In genomic region chr14:21986733-21987659, GRCm38 (mm10) we compare ENCODE assay signal across 7 mouse cellular contexts. TPM values are rescaled to one million over a fixed set of nuclear protein-coding genes. Genes with fewer than 3 reads are reported as not detected.
DNase-seq lines count a peak whose midpoint lies in the region; ATAC-seq and TF ChIP-seq lines count a peak whose summit lies in the region.

No protein-coding gene starts in this region.

- no peak for TF ChIP-seq CTCF in brain, embryonic 14.5 days (IDR thresholded peaks at IDR 0.05; ENCODE audit: borderline replicate concordance, extremely low read depth, insufficient read depth, insufficient read length)

- H3K4me2 ChIP-seq in heart, embryonic 15.5 days = peak overlapping the region; percentile 98

- peak overlapping the region; percentile 83 for H3K4me3 ChIP-seq in heart, embryonic 15.5 days
- peak overlapping the region; percentile 77 for H3K4me3 ChIP-seq in midbrain, embryonic 10.5 days

- H3K27ac ChIP-seq in heart, embryonic 15.5 days = peak overlapping the region; percentile 94
- H3K27ac ChIP-seq in midbrain, embryonic 10.5 days (replicated peaks) = peak overlapping the region; percentile 98

- WGBS in heart, embryonic 15.5 days = 1% methylated on average over 37 of the region's 61 CpGs
- WGBS in midbrain, embryonic 10.5 days = under 1% methylated on average over 58 of the region's 61 CpGs

- H3K9me3 ChIP-seq in heart, embryonic 15.5 days (replicated peaks) = no peaks in the 10 kb centered on the region
- no peaks in the 10 kb centered on the region for H3K9me3 ChIP-seq in midbrain, embryonic 10.5 days (replicated peaks)

- peaks cover 55% of the 10 kb centered on the region for H3K27me3 ChIP-seq in heart, embryonic 15.5 days
- peaks cover 54% of the 10 kb centered on the region for H3K27me3 ChIP-seq in midbrain, embryonic 10.5 days (ENCODE audit: low read depth, poor library complexity, severe bottlenecking)

- H3K9ac ChIP-seq in heart, embryonic 15.5 days = peak overlapping the region; percentile 75

- H3K4me1 ChIP-seq in heart, embryonic 15.5 days (replicated peaks) = peaks cover 66% of the 10 kb centered on the region
- peaks cover 68% of the 10 kb centered on the region for H3K4me1 ChIP-seq in midbrain, embryonic 10.5 days

- DNase-seq in right cerebral cortex, postnatal 25 days = peak; percentile 23
- DNase-seq in right cerebral cortex, postnatal 36 days (ENCODE audit: low spot score in 2 of 2) = no peak
- peak; percentile 52 for DNase-seq in brain, embryonic 14.5 days (ENCODE audit: low read depth)
- DNase-seq in kidney, postnatal 25 days = peak; percentile 58 to 84
- DNase-seq in midbrain, embryonic 10.5 days (ENCODE audit: low spot score) = peak; percentile 45
- peak; percentile 34 for DNase-seq in thymus, postnatal 25 days

- H3K36me3 ChIP-seq in heart, embryonic 15.5 days = no peaks in the 10 kb centered on the region
- H3K36me3 ChIP-seq in midbrain, embryonic 10.5 days = peaks cover 20% of the 10 kb centered on the region

- TF ChIP-seq POLR2A in brain, embryonic 14.5 days (IDR thresholded peaks at IDR 0.05; ENCODE audit: borderline replicate concordance, extremely low read depth, insufficient read depth, insufficient read length, poor library complexity, severe bottlenecking) = no peak

- ATAC-seq in heart, embryonic 15.5 days (replicated peaks; ENCODE audit: insufficient number of reproducible peaks, insufficient read depth, low FRiP score, low read depth) = peak; percentile 12

RNA-seq across cellular contexts. Expression of gene Zfp503, which starts 2.4 kb away (rescaled TPM):
- polyA plus RNA-seq in brain, embryonic 14.5 days (2012; rRNA removed) = 19.1 and 26.3 TPM in 2 replicates
- 3.0 and 5.4 TPM in 2 replicates for polyA plus RNA-seq in heart, embryonic 15.5 days (2015; fragmentation: Nextera tagmentation; extraction: Ambion mirVana)
- polyA plus RNA-seq in midbrain, embryonic 10.5 days (2016; fragmentation: Nextera tagmentation; extraction: Ambion mirVana) = 11.2 and 13.0 TPM in 2 replicates

RNA-seq across cellular contexts. Expression of gene Lrmda, which starts 32.5 kb away (rescaled TPM):
- polyA plus RNA-seq in brain, embryonic 14.5 days (2012; rRNA removed) = not detected in 2 replicates
- 0.70 and 0.83 TPM in 2 replicates for polyA plus RNA-seq in heart, embryonic 15.5 days (2015; fragmentation: Nextera tagmentation; extraction: Ambion mirVana)
- 0.38 TPM in 1 of 2 replicates, not detected in the other for polyA plus RNA-seq in midbrain, embryonic 10.5 days (2016; fragmentation: Nextera tagmentation; extraction: Ambion mirVana)

Comparison
In these comparisons a context has a peak if more than half of its experiments do, and no peak if none do; other contexts are left out.
1. DNase-seq: peak in right cerebral cortex, postnatal 25 days (single experiment), brain, embryonic 14.5 days (single experiment), kidney, postnatal 25 days (2 of 2), midbrain, embryonic 10.5 days (single experiment) and thymus, postnatal 25 days (single experiment); none in right cerebral cortex, postnatal 36 days (0 of 2).